Mouse (Mus musculus): ENCODE results near the gene Cyp2b19.
A peak's percentile ranks its signal among the peaks of the same experiment; 100 is the strongest.
"Not testable (repeated sequence)": the region's sequence is repeated elsewhere in the genome, so short reads cannot be mapped to it uniquely, and the experiment has no call there.

Gene Cyp2b19

DNA sequence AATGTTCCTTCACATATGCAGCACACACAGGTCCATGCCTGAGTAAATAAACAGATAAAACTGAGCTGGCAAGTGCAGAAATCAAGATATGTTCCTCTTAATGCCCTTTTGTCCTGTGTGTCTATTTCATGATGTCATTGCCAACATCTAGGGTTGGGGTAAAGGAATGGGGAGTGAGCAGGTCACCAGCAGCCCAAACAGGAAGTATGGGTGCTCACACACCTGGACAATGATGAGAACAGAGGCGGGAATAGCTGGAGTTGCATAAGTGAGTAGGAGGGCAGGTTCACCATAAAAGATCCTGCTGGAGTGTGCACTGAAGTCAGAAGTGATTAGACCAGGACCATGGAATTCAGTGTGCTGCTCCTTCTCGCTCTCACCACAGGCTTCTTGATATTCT lies at the start of gene Cyp2b19:
Gene Cyp2b19 (plus strand): TSS at position 301 of the 400 bp plus-strand sequence.
- no peak for DNase-seq (ENCODE audit: low spot score)

- DNase-seq (ENCODE audit: low spot score), result no peak
Observed at GRCm38 (mm10) chr7:26711061-26711460, 45.9 kb upstream of the Cyp2b19 start.

DNA sequence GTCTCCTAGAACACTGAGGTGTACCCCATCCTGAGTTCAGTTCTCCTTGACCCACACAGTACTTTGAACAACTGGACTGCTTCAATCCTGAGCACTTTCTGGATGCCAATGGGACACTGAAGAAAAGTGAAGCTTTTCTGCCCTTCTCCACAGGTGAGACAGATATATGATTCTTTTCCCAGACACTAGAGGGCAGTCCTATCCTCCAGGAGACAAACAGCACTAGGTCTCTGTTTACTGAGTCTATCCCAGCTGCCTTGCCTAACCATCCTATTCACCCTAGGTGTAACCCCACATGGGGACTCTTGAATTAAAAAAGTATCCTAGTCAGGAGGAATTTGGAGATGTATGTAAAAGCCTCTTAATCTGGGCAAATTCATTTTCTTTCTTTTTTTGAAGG lies 18.0 kb upstream of the Cyp2b19 start:
- no peak for DNase-seq (ENCODE audit: low spot score)

- DNase-seq (ENCODE audit: low spot score), result no peak
Observed at GRCm38 (mm10) chr7:26743948-26744347, 13.0 kb upstream of the Cyp2b19 start.

DNA sequence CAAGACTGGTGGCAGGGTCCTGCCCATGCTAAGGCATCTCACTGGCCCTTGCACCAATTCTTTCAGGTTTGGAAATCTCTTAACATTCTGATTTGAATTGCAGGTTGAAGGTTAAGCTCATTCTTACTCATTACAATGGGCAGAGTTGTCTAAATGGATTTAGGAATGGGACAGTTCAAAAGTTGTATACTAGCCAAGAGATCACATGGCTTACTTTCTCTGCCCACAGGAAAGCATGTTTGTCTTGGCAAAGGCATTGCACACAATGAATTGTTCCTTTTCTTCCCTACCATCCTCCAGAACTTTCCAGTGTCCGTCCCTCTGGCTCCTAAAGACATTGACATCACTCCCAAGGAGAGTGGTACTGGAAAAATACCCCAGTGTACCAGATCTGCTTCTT lies 11.5 kb upstream of the Cyp2b19 start:
- no peak for DNase-seq (ENCODE audit: low spot score)

DNA sequence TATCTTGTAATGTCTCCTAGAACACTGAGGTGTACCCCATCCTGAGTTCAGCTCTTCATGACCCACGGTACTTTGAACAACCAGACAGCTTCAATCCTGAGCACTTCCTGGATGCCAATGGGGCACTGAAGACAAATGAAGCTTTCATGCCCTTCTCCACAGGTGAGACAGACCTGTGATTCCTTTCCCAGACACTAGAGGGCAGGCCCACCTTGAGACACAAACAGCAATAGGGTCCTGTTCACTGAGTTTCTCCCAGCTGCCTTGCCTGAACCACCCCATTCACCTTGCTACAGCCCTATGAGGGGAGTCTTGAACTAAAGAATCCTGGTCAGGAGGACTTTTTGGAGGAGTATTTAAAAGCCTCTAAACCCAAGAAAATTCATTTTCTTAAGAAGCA lies 10.1 kb downstream of the Cyp2b19 start:
- no peak for DNase-seq (ENCODE audit: low spot score)

DNA sequence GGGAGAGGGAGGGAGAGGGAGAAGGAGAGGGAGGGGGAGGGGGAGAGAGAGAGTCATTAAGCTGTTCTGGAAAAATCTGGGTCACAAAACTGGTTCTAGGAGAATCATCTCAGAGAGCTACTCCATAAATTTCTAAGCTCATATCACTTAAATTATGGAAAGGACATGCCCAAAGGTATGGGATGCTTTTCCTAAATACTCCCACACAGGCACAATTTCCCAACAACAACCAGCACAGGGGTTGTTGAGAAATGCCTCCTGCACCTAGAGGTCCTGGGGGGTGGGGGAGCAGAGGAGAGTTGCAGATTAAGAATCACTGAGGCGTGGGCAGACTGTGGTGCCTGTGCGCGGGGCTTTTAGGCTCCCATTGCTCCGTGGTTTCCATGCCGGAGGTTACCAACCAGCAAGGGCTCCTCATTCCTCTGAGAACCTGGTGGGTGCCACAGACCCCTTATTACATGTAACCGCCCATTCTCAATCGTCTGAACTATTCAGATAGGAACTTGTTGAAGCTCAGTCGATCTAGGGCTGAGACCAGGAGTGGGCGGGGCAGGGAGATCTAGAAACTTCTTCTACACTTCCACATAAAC lies 13.0 kb downstream of the Cyp2b19 start:
- DNase-seq (ENCODE audit: low spot score), result no peak

DNA sequence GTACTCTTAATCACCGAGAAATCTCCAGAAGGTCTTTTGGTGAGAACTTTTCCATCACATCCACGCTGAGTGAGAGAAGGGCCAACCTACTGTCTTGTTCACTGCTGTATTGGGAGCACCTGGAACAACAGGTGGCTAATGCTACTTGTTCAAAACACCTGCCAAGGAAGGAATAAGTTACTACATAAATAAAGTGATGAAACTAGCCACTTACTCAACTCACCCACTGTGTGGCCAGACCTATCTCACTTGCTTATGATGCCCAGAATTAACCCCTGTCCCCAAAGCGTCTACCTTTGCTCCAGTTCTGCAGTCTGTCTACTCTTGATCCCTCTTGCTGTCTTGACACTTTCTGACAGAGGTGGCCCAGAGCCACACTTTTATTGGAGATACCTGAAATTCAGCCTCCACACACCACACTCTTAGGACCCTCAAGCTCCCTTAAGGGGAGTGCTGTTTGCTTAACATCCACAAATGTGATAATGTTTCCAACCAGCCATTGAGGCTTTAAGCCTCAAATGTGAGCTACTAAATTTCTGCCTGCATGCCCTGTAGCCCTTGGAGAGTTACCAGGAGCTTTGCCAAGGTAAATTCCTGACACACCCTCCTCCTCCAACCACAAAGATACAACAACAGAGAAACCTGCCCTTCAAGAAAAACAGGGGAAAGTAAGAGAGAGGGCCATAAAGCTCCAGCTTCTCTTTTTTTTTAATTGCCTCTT lies 16.1 kb downstream of the Cyp2b19 start:
- no peak for DNase-seq (ENCODE audit: low spot score)

GRCm38 (mm10) chr7:26775866-26776265 lies 18.9 kb downstream of the Cyp2b19 start:
- peak; percentile 21 for DNase-seq (ENCODE audit: low spot score)

- DNase-seq (ENCODE audit: low spot score), result no peak
Observed at GRCm38 (mm10) chr7:26777806-26778205, 20.9 kb downstream of the Cyp2b19 start.

DNA sequence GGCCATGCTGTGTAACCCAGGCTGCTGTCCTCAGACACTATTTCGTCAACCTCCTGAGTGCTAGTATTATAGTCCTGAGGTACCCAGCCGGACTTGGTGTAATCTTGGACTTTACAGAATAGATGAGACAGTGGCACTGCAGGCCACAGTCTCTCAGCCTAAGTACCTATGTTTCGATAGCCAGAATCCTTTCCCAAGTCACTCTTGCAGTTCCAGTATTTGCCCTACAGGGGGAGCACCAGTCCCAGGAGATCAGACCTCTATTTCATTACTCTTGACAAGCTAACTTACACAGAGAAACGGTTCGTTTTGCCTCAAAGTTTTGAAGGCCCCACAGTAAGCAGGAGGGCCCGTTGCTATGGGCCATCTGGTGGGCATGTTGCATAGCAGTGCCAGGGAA lies 21.5 kb downstream of the Cyp2b19 start:
- peak; percentile 27 for DNase-seq (ENCODE audit: low spot score)

DNA sequence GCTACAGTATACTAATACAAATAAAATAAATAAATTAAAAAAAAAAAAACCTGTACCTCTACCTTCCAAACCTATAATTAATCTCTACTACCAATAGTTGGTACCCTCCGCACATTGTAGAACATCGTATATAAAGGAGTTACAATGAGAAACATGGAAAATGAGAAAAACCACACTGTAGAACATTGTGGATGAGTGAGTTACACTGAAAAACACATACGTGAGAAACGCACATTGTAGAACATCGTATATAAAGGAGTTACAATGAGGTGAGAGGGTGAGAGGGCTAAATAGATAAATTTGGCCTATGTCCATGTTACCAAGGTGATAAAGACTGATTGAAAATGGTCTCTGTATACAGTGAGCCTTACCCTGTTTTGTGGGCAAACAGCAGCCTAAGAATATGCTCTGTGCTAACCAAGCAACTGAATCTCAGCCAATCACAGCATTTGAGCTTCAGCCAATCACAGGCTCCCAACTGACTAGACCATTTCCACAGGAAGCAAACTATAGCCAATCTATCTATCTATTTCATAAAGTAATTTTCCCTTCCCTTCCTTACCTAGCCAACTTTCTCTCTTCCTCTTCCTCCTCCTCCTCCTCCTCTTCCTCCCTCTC lies 23.0 kb downstream of the Cyp2b19 start:
- DNase-seq (ENCODE audit: low spot score), result no peak

- no peak for DNase-seq (ENCODE audit: low spot score)
Observed at GRCm38 (mm10) chr7:26780510-26780909, 23.6 kb downstream of the Cyp2b19 start.

GRCm38 (mm10) chr7:26780998-26781766 lies 24.2 kb downstream of the Cyp2b19 start:
- DNase-seq (ENCODE audit: low spot score), result no peak

DNA sequence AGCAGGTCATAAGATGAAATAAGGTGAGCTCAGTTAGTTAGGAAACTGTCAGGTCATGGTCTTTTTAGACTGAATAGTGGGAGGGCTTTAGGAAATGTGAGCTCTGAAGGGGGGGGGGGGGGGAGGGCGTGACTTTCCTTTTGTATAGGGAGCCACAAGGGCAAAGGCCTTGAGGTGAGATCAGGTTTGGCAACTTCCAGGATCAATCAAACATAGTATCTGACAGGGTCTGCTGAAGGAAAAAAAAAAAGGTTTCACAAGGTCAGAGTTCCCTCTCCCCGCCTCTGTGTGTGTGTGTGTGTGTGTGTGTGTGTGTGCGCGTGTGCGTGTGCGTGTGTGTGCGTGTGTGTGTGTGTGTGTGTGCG lies 24.8 kb downstream of the Cyp2b19 start:
- peak; percentile 40 for DNase-seq (ENCODE audit: low spot score)

DNA sequence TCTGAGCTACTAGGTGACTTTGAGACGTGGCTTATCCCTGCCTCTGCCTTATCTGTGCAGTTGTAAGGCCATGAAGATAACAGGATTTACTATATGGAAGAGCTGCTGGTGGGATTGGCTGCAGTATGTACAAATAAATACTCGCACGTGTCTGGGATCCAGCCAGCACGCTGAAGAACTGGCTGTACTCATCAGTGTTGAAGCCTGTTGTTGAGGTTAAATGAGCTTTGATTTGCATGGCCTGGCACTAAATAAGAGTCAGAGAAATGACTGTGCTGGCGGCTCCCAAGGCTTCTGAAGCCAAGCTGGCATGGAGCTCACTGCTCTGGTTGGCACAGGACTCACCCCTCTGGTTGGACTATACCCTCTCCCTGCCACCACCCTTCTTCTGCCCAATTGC lies 26.2 kb downstream of the Cyp2b19 start:
- no peak for DNase-seq (ENCODE audit: low spot score)

GRCm38 (mm10) chr7:26786013-26786412 lies 29.1 kb downstream of the Cyp2b19 start:
- not testable (repeated sequence) for DNase-seq (ENCODE audit: low spot score)

DNA sequence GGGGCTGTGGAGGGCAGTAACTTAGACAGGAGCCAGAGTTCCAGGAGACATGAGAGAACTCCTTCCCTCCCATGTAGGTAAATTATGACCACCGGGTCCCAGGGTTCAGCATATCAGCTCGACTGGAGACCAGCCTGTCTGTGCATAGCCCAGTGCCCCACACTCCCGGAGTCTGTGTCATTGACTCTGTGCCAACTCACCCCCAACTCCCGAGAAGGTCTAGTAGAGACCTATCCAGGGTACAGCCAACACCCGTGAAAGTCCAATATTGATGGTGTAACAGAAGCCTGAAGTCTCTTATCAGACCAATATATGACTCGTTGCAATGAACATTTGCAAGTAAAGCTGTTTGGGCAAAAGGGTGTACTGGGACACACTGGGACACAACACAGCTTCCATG lies 33.0 kb downstream of the Cyp2b19 start:
- no peak for DNase-seq (ENCODE audit: low spot score)

DNA sequence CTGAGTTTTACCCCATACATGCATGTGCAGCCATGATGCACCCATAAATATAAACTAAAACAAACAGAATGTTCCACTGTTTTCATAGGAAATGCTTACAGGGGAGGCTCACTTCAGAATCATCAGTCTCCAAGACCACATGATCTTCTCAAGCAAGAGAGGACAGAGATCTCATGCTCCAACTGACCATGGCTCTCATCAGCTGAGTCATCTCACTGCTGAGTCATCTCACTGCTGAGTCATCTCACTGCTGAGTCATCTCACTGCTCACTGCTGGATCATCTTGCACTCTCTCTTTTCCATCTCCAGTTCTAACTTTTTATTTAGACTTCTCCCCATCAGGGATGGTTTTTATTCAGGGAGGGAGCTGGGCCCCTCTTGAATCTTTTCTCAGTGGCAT lies 43.2 kb downstream of the Cyp2b19 start:
- no peak for DNase-seq (ENCODE audit: low spot score)

DNA sequence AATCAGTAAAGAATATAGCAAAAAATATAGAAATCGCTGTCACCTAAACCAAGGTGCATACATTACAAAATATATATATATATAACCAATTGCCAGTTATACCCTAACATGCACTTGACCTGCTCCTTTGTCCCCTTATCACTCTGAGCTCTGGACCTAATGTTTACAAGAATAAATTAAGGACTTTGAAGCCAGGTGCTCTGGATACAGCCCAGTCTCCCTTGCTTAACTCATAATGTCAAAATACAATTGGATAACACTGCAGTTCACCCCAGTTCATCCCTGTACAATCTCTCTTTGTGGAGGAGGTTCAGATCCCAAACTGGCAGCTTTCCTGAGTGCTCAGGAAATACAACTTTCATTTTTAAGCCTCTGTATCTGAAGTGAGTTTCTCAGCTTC lies 44.1 kb downstream of the Cyp2b19 start:
- DNase-seq (ENCODE audit: low spot score), result no peak

DNA sequence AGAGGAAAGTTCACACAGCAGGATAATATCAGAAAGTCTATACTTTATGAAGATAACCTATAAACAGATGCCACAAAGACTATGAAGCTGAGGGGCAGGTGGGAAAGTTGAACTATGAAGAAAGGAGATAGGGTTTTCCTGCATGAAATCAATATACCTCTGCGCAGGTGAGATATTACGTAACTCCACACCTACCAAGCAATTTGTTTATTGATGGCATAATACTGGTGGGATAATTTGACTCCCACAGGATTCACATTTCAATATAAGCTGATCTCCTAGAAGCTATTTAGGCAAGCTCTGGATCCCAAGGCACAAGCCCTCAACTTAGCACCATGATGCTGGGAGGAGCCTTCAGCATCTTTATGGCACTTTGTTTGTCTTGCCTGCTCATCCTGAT lies 51.6 kb downstream of the Cyp2b19 start, which contains the start of gene Cyp2g1:
Gene Cyp2g1 (plus strand): TSS at position 301 of the 400 bp plus-strand sequence.
- DNase-seq (ENCODE audit: low spot score), result no peak
